Mouse (Mus musculus): ENCODE measurements around the gene Zfp91. TPM values are rescaled to one million over a fixed set of nuclear protein-coding genes. Genes with fewer than 3 reads are reported as not detected.

Gene Zfp91
- polyA plus RNA-seq, 1 experiment: 20.8 TPM

DNA sequence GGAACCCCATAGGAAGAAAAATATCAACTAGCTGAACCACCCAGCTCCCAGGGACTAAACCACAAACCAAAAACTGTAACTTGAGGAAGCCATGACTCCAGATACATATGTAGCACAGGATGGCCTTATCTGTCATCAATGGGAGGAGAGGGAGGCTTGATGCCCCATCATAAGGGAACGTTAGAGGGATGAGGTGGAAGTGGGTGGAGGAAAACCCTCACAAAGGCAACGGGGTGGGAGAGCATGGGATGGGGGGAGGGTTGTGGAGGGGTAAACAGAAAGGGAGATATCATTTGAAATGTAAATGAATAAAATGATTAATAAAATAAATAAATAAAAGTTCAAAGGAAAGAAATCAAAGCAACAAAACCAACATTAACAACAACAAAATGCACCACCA lies 75.5 kb downstream of the Zfp91 start:
- Histone ChIP-seq H3K4me1 (replicated peaks; ENCODE audit: control insufficient read depth, insufficient read depth, low read length) (no peaks in the 10 kb centered on the region), H3K36me3 (ENCODE audit: control insufficient read depth, insufficient read depth, low read length) (no peaks in the 10 kb centered on the region), H3K27me3 (ENCODE audit: control insufficient read depth, insufficient read depth, low read length) (no peaks in the 10 kb centered on the region), H3K4me3 (ENCODE audit: control insufficient read depth, insufficient read depth, low read length) (no peak overlapping the region), H3K27ac (ENCODE audit: control insufficient read depth, insufficient read depth, low read length) (no peak overlapping the region)
- TF ChIP-seq CTCF (IDR thresholded peaks at IDR 0.05; ENCODE audit: borderline replicate concordance, control insufficient read depth, extremely low read depth, insufficient read depth, low read length, poor library complexity) (no peak), POLR2A (IDR thresholded peaks at IDR 0.05; ENCODE audit: control insufficient read depth, extremely low read depth, insufficient read depth, low read length, poor library complexity) (no peak)
- 25% methylated on average over 2 of the region's 2 CpGs for WGBS
- DNase-seq: no peak

DNA sequence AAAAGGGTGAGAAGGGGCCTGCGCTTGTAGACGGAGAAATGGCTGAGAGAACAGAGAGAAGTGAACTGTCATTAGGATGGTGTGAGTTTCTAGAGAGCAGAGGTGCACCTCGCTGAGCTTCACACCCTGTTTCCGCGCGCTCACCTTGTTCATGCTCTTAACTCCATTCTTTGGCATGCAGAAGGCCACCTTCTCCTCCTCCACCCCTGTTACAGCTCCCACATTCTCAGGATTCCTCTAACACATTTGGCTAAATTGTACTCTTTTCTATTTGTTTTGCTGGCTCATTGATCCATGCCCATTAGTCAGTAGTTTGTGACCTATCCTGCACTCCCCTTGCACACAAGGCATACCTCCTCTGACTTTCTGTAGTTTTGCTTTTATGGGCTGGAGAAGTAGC lies 76.7 kb downstream of the Zfp91 start:
- no peak for TF ChIP-seq POLR2A (IDR thresholded peaks at IDR 0.05; ENCODE audit: control insufficient read depth, extremely low read depth, insufficient read depth, low read length, poor library complexity)
- TF ChIP-seq CTCF (IDR thresholded peaks at IDR 0.05; ENCODE audit: borderline replicate concordance, control insufficient read depth, extremely low read depth, insufficient read depth, low read length, poor library complexity): no peak
- no peaks in the 10 kb centered on the region for H3K36me3 ChIP-seq (ENCODE audit: control insufficient read depth, insufficient read depth, low read length)
- H3K4me1 ChIP-seq (replicated peaks; ENCODE audit: control insufficient read depth, insufficient read depth, low read length): no peaks in the 10 kb centered on the region
- WGBS: 89% methylated on average over 6 of the region's 6 CpGs
- H3K27me3 ChIP-seq (ENCODE audit: control insufficient read depth, insufficient read depth, low read length): no peaks in the 10 kb centered on the region
- no peak overlapping the region for H3K27ac ChIP-seq (ENCODE audit: control insufficient read depth, insufficient read depth, low read length)
- DNase-seq: no peak
- no peak overlapping the region for H3K4me3 ChIP-seq (ENCODE audit: control insufficient read depth, insufficient read depth, low read length)

Other genes with a start within 250 kb of the Zfp91 start
- 0.13 and 0.22 TPM in 2 replicates for gene Gm4952, start 196.2 kb downstream of the Zfp91 start, polyA plus RNA-seq (2012; rRNA removed)
- 0.11 TPM in 1 of 2 replicates, not detected in the other for gene Glyat, start 162.8 kb downstream of the Zfp91 start, polyA plus RNA-seq (2012; rRNA removed)
- gene Olfr1442, start 125.7 kb downstream of the Zfp91 start, polyA plus RNA-seq (2012; rRNA removed): not detected in 2 replicates
- gene Olfr1443, start 118.0 kb downstream of the Zfp91 start, polyA plus RNA-seq (2012; rRNA removed): not detected in 2 replicates
- 0.09 and 0.34 TPM in 2 replicates for gene Keg1, start 100.3 kb downstream of the Zfp91 start, polyA plus RNA-seq (2012; rRNA removed)
- 2.5 and 3.0 TPM in 2 replicates for gene Cntf, start 30.5 kb downstream of the Zfp91 start, polyA plus RNA-seq (2012; rRNA removed)
- gene Lpxn, start 67 bp upstream of the Zfp91 start, polyA plus RNA-seq (2012; rRNA removed): 32.2 and 40.4 TPM in 2 replicates
- gene Gm5244, start 50.6 kb upstream of the Zfp91 start, polyA plus RNA-seq (2012; rRNA removed): 0.15 TPM in 1 of 2 replicates, not detected in the other
- gene Olfr1444, start 61.2 kb upstream of the Zfp91 start, polyA plus RNA-seq (2012; rRNA removed): 0.40 and 0.62 TPM in 2 replicates
- 0.09 TPM in 1 of 2 replicates, not detected in the other for gene Olfr1445, start 87.7 kb upstream of the Zfp91 start, polyA plus RNA-seq (2012; rRNA removed)
- gene Olfr1446, start 97.4 kb upstream of the Zfp91 start, polyA plus RNA-seq (2012; rRNA removed): not detected in 2 replicates
- not detected in 2 replicates for gene Olfr1447, start 107.6 kb upstream of the Zfp91 start, polyA plus RNA-seq (2012; rRNA removed)
- not detected in 2 replicates for gene Olfr1448, start 128.3 kb upstream of the Zfp91 start, polyA plus RNA-seq (2012; rRNA removed)
- not detected in 2 replicates for gene Olfr1449, start 134.7 kb upstream of the Zfp91 start, polyA plus RNA-seq (2012; rRNA removed)
- not detected in 2 replicates for gene Olfr1450, start 154.1 kb upstream of the Zfp91 start, polyA plus RNA-seq (2012; rRNA removed)
- not detected in 2 replicates for gene Olfr1451, start 198.9 kb upstream of the Zfp91 start, polyA plus RNA-seq (2012; rRNA removed)
- gene Olfr1453, start 232.2 kb upstream of the Zfp91 start, polyA plus RNA-seq (2012; rRNA removed): not detected in 2 replicates

All from thymus, adult 2 months (tissue).